Mouse (Mus musculus) R1 (cell line): ENCODE results near the gene Crhr2.

Source experiments
- DNase-seq: peaks from one replicate; pipeline ENCODE4 v3.0.0-alpha.2; 2018; ENCODE audit warnings: low read depth, low spot score

Crhr2 gene

GRCm38 (mm10) chr6:55123056-55123455 lies 9.8 kb downstream of the Crhr2 start:
- no peak for DNase-seq

DNA sequence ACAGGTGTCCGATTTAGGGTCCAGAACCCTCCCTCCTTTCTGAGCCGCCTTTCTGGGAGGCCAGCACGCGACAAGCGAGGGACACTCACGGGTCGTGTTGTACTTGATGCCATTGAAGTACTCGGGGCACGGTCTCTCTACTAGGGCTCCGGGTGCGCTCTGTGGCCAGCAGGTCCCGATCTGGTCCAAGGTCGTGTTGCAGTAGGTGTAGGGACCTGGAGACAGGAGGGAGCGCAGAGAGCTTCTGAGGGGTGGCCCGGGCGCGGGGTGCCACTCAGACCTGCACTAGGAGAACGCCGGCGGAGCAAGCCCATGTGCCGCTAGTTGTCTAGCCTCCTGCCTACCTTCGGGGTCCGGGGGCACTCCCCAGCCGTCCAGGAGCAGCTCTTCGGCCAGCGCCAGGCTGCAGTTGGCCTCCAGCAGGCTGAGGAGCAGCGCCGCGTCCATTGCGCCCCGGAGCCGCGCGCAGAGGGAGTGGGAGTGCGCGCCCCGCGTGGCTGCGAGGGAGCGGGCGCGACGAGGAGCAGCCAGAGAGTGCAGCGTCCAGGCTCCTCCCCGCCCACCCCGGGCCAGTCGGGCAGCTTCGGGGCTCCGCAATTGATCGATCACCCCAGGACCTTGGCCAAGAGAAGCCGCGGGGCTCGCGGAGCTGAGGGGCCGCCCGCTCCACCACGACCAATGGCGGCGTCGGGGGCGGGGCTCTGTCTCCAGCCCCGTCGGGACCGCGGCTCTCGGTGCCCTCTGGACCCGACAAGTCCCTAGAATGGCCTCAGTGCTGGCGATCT lies 15.3 kb downstream of the Crhr2 start:
- DNase-seq, result peak; percentile 43

DNA sequence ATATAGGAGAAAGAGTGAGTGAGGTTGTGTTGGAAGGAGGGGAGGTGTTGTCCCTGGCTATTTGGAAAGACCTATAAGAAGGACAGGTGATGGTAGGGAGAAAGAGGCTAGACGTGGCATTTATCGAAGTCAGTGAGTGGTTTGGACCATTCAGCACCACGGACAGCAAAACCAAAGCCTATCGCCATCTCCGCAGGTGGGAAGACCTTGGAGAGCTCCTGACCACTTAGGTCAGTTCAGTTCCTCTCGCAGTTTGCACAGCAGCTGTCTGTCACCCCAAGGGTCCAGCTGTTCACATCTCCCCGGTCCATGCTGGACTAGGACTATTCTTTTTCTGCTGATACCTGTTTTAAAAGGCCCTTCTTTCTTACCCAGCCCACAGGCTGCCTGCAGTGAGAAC lies 24.5 kb downstream of the Crhr2 start:
- peak; percentile 78 for DNase-seq

DNA sequence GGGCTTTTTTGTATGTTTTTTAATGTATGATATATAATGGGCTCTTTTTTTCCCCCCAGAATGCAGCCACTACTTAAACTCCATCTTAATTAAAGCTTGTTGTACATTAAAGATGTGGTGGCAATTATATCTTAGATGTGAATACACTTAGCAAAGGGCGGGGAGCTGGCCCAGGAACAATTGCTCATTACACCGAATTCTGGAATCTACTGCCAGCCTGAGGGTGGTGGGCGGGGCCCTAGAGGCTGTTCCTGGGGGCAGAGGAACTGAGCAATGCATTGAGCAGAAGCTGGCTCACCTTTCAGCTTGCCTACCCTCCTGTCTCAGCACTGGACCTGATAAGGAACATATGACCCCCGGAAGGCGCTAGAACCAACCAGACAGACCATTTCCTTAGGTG lies 34.2 kb downstream of the Crhr2 start:
- DNase-seq, result no peak

DNA sequence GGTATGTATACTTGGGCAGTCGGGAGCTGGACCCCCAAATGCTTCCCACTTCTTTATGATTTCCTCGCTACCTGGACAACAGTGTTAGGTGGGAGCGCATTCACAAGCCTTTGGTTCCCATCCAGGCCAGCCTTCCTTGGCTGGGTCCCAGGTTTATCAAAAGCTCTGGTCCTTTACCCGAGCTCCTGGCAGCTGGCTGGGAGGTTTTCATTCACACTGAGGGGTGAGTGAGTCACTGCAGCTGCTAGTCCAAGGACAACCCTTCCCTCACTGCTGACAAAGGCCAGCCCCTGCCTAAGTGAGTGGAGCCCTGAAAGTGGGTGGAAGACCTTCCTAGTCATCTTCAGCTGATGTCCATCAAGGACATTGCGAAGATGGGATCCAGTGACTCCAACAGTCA lies 34.8 kb downstream of the Crhr2 start:
- DNase-seq, result no peak

- peak; percentile 36 for DNase-seq
These were observed 39.2 kb downstream of the Crhr2 start for GRCm38 (mm10) chr6:55093431-55094146.

GRCm38 (mm10) chr6:55091396-55091795 lies 41.4 kb downstream of the Crhr2 start:
- no peak for DNase-seq

GRCm38 (mm10) chr6:55090639-55091038 lies 42.2 kb downstream of the Crhr2 start:
- DNase-seq, result peak; percentile 51

GRCm38 (mm10) chr6:55087355-55087754 lies 45.5 kb downstream of the Crhr2 start:
- DNase-seq, result no peak

GRCm38 (mm10) chr6:55082261-55083051 lies 50.4 kb downstream of the Crhr2 start:
- no peak for DNase-seq

GRCm38 (mm10) chr6:55081379-55081778 lies 51.4 kb downstream of the Crhr2 start:
- DNase-seq, result no peak

DNA sequence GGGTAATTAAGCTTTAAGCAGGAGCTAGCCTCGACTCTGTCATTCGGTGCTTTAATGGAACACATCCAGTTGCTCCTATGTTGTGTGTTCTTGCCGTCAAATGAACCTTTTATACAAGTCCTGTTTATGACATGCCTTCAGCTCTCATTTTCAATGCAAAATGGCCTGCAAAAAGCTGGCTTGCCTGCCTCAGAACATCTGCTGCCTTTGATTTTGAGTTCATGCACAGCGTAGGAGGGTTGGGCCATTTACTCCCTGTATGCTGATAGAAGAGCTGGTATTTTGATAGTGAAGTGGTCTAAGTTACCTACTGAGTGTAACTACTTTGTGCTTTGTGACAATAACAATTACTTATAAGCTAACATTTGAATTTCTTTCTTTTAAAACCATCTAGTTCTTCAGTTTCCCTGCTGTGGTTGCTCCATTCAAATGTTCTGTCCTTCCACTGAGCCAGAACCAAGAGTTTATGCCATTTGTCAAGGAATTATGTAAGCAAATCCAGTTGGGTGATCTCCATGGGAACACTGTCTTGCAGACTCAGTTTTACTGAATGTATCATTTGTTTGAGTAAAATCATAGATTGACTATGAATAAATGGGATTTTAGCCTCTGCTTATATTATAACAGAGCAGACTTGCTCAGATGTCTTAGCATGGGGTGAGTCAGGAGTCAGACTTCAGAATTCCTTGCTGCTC lies 56.1 kb downstream of the Crhr2 start:
- DNase-seq, result no peak

DNA sequence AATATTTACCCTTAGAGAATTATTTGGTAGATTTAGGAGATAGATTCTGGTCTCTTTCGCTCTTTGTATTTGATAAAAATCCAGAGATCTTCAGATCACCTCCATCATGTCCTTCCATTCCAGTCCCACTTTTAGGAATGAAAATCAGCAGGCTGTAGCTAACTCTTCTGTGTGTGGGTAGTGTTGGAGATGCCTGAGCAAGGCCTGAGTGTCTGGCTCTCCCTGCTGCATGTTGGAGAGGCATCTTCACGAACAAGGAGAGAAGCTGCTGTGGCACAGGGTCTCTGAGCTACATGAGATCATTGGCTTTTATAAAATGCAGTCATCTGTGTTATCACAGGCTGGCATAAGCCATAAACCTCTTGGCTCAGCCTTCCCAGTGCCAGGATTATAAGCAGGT lies 66.9 kb downstream of the Crhr2 start:
- no peak for DNase-seq

DNA sequence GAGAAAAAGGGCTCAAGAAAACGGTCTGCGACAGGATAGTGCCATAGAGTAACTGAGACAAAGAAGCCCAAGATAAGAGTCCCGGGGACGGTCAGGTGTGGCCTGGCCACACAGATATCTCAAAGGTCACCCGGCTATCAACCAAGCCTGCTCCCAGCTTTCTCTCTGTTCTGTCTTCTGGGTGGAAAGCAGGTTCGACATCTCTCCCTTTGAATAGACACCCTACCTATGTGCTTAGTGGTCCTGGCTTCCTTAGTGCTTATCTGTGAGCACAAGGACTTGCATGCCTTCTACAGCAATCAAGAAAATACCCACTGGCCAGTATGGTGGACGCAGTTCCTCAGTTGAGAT lies 68.4 kb downstream of the Crhr2 start:
- DNase-seq, result no peak

DNA sequence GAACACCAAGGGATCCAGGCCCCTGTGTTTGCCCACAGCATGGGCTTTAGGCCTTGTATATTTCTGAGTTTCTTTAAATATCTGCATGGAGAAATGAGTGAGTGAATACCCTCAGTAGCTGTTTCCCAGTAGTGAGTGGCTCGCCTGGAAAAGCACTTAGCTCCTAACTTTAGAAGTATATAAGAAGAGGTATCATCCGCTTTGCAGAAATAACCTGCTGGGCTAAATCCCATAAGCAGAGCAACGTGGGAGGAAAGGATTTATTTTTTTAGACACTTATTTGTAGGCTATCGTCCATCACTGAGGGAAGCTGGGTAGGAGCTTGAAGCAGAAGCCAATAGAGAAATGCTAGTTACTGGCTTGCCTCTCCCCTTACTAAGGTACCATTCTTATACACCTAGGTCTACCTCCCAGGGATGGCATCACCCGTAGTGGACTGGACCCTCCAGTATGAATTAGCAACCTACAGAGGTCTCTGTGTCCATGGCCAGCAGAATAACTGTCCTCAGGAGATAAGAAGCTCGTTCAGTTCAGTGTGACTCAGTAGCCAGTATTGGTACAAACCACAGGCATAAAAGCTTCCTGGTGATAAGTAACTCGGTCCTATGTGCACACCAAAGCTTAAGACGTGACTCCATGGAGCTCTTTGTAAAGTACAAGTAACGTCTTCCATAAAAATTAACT lies 68.9 kb downstream of the Crhr2 start:
- DNase-seq, result no peak

GRCm38 (mm10) chr6:55062200-55062599 lies 70.6 kb downstream of the Crhr2 start:
- no peak for DNase-seq

- DNase-seq, result no peak
These were observed 71.5 kb downstream of the Crhr2 start for GRCm38 (mm10) chr6:55061328-55061727.

DNA sequence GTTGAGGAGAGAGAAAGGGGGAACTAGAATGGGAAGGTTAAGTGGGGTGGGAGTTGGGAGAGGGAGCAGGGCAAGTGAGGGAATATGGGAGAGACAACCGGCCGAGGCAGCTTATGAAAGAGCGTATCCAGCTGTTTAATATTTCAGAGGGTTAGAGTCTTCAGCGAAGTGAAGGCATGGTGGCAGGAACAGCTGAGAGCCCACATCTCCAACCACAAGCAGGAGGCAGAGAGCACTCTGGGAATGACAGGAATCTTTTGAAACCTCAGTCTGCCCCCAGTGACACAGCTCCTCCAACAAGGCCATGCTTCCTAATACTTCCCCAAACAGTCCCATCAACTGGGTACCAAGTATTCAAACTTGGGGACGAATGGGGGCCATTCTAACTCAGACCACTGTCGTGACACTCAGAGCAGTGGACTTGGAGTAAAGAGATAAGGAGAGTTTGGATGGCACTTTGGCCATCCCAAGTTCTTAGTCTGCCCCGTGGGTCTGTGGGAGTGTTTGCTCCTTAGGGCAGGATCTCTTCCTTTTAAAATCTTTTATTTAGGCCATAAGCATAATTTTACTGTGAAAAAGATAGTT lies 72.5 kb downstream of the Crhr2 start:
- DNase-seq, result no peak

DNA sequence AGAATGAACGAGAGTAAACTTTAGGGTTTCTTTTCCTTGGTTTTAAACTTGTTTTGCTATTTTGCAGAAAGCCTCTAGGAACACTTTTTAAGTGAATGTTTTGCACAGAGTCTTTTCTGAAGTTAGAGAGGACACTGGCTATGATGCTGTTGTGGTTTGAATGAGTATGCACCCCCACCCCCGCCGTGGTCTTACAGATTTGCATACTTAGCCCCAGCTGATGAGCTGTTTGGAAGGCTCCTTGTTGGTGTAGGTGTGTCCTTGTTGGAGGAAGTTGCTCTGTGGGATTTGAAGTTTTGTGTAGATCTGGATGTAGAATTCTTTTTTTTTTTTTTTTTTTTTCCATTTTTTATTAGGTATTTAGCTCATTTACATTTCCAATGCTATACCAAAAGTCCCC lies 75.4 kb downstream of the Crhr2 start:
- DNase-seq, result no peak

DNA sequence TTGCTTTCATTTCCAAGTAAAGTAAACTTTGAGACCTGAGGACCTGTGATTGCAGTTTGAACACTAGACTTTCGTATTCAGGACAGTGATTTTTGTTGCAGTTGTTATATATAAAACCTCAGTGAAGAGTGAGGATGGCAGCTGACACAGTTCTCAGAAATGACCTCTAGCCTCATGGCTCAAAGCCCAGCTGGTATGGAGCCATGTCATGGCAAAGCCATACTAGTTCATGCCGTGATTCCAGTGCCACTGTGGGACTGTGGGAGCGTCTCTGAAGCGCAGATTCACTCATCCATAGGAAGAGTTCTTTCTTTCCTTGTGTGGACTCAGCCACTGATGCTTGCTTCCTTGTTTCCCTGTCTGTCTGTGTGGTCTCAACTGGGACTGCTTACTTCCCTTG lies 78.3 kb downstream of the Crhr2 start:
- DNase-seq, result no peak

DNA sequence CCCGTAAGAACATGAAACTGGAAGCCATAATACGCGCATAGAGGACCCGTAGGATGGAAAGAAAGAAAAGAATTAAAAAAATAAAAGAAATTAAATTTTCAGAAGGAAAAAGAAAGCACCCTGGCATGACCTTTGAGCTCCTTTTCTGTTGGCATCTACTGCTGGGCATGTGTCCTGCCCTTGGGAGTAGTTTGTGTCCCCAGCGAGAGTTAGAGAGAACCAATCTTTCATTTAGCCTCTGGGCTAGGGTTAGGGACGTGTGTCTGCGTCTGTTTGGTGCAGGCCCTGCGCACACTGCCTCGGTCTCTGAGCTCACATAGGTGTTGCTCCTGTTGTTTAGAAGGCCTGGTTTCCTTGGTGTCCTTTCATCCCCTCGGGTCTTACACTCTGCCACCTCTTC lies 83.6 kb downstream of the Crhr2 start:
- no peak for DNase-seq
